Mouse (Mus musculus) liver, embryonic 15.5 days (tissue): ENCODE data around the gene Castor2. TPM values are rescaled to one million over a fixed set of nuclear protein-coding genes. Genes with fewer than 3 reads are reported as not detected.

Source experiments
- ATAC-seq: fragments of 200-750 bp; cut with Nextera tagmentation; 2 replicates; pipeline ENCODE4 v1.8.0; 2017; ENCODE audit warnings: moderate number of reproducible peaks, mild to moderate bottlenecking, moderate library complexity; ENCODE audit not compliant: insufficient read depth
- H3K27ac ChIP-seq: fragments of 300-500 bp; sonication (generic); replicated peaks from 2 replicates; pipeline ENCODE4 v1.5.1; 2015; ENCODE audit warnings: mild to moderate bottlenecking, inconsistent platforms
- H3K27me3 ChIP-seq: fragments of 300-500 bp; sonication (generic); 2 replicates; pipeline ENCODE4 v1.6.1; 2015; ENCODE audit warnings: mild to moderate bottlenecking, inconsistent platforms
- H3K36me3 ChIP-seq: fragments of 300-500 bp; sonication (generic); replicated peaks from 2 replicates; pipeline ENCODE4 v1.6.1; 2015; ENCODE audit warnings: moderate library complexity, mild to moderate bottlenecking, inconsistent platforms
- H3K4me1 ChIP-seq: fragments of 300-500 bp; sonication (generic); replicated peaks from 2 replicates; pipeline ENCODE4 v1.6.1; 2015; ENCODE audit warnings: inconsistent platforms
- H3K4me2 ChIP-seq: fragments of 300-500 bp; sonication (generic); 2 replicates; pipeline ENCODE4 v1.6.1; 2015; ENCODE audit warnings: moderate library complexity, mild to moderate bottlenecking, inconsistent platforms
- H3K4me3 ChIP-seq: fragments of 300-500 bp; sonication (generic); replicated peaks from 2 replicates; pipeline ENCODE4 v1.5.1; 2015; ENCODE audit warnings: mild to moderate bottlenecking, inconsistent platforms
- H3K9ac ChIP-seq: fragments of 300-500 bp; sonication (generic); 2 replicates; pipeline ENCODE4 v1.6.1; 2015; ENCODE audit warnings: moderate library complexity, mild to moderate bottlenecking, inconsistent platforms
- H3K9me3 ChIP-seq: fragments of 300-500 bp; sonication (generic); replicated peaks from 2 replicates; pipeline ENCODE4 v1.6.1; 2016; ENCODE audit warnings: inconsistent platforms
- WGBS: fragments of 180-500 bp; shearing (Covaris S2); methylation state at CpG from one replicate; pipeline ENCODE4 v1.1.7; 2015; ENCODE audit warnings: mixed read lengths; ENCODE audit not compliant: insufficient replicate concordance; 5-methylcytosine and 5-hydroxymethylcytosine counted together
- polyA plus RNA-seq: library from polyadenylated mRNA; unstranded; fragments of >200 nt; fragmentation: Nextera tagmentation; extraction: Ambion mirVana; gene quantifications from 2 replicates; pipeline ENCODE4 v1.2.1, GENCODE M21; 2015

The Castor2 gene
- polyA plus RNA-seq, 1 experiment from 2014 or later = 0.45 TPM

GRCm38 (mm10) chr5:134080685-134081548, 18.6 kb upstream of the Castor2 start:
- Histone ChIP-seq H3K9ac (no peak overlapping the region), H3K9me3 (0 out of 2 replicates have a peak, but pooled peaks cover 2% of the 10 kb centered on the region), H3K4me1 (no peaks in the 10 kb centered on the region), H3K27ac (no peak overlapping the region), H3K4me3 (no peak overlapping the region), H3K4me2 (no peak overlapping the region), H3K36me3 (no peaks in the 10 kb centered on the region), H3K27me3 (no peaks in the 10 kb centered on the region)
- no peak for ATAC-seq
- WGBS = 34% methylated on average over 18 of the region's 18 CpGs

- Histone ChIP-seq H3K4me2 (no peak overlapping the region), H3K9ac (no peak overlapping the region), H3K27ac (no peak overlapping the region), H3K4me3 (no peak overlapping the region), H3K4me1 (no peaks in the 10 kb centered on the region), H3K36me3 (no peaks in the 10 kb centered on the region), H3K9me3 (no peaks in the 10 kb centered on the region), H3K27me3 (no peaks in the 10 kb centered on the region)
- ATAC-seq = no peak
- WGBS = 54% methylated on average over 4 of the region's 4 CpGs
These were observed 14.3 kb upstream of the Castor2 start for GRCm38 (mm10) chr5:134085227-134085626.

GRCm38 (mm10) chr5:134085887-134086639, 13.4 kb upstream of the Castor2 start:
- no peaks in the 10 kb centered on the region for H3K27me3 ChIP-seq
- no peak for ATAC-seq

GRCm38 (mm10) chr5:134087211-134087610, 12.3 kb upstream of the Castor2 start:
- Histone ChIP-seq H3K4me3 (no peak overlapping the region), H3K9me3 (no peaks in the 10 kb centered on the region), H3K4me2 (no peak overlapping the region), H3K27me3 (no peaks in the 10 kb centered on the region), H3K27ac (no peak overlapping the region), H3K36me3 (no peaks in the 10 kb centered on the region), H3K9ac (no peak overlapping the region), H3K4me1 (no peaks in the 10 kb centered on the region)
- no peak for ATAC-seq
- 54% methylated on average over 5 of the region's 5 CpGs for WGBS

More at GRCm38 (mm10) chr5:134085887-134086639, 13.4 kb upstream of the Castor2 start:
- Histone ChIP-seq H3K36me3 (no peaks in the 10 kb centered on the region), H3K9ac (no peak overlapping the region), H3K4me2 (no peak overlapping the region), H3K4me3 (no peak overlapping the region), H3K9me3 (no peaks in the 10 kb centered on the region), H3K27ac (no peak overlapping the region), H3K4me1 (no peaks in the 10 kb centered on the region)
- 67% methylated on average over 3 of the region's 3 CpGs for WGBS

- H3K36me3 ChIP-seq = no peaks in the 10 kb centered on the region
- no peak overlapping the region for H3K4me3 ChIP-seq
- peaks cover 22% of the 10 kb centered on the region for H3K27me3 ChIP-seq
- peaks cover 6% of the 10 kb centered on the region for H3K4me1 ChIP-seq
- no peak overlapping the region for H3K4me2 ChIP-seq
- WGBS = 53% methylated on average over 2 of the region's 2 CpGs
- no peaks in the 10 kb centered on the region for H3K9me3 ChIP-seq
- H3K27ac ChIP-seq = no peak overlapping the region
- H3K9ac ChIP-seq = no peak overlapping the region
- no peak for ATAC-seq
These were observed 3.7 kb upstream of the Castor2 start for GRCm38 (mm10) chr5:134095766-134096165.

- Histone ChIP-seq H3K27ac (no peak overlapping the region), H3K9ac (no peak overlapping the region), H3K27me3 (peaks cover 22% of the 10 kb centered on the region), H3K4me3 (peak overlapping the region; percentile 58), H3K36me3 (no peaks in the 10 kb centered on the region), H3K9me3 (no peaks in the 10 kb centered on the region), H3K4me2 (peak overlapping the region; percentile 83), H3K4me1 (peaks cover 6% of the 10 kb centered on the region)
- 33% methylated on average over 13 of the region's 13 CpGs for WGBS
- no peak for ATAC-seq
These were observed 1.1 kb upstream of the Castor2 start for GRCm38 (mm10) chr5:134098341-134098902.

- Histone ChIP-seq H3K4me3 (peak overlapping the region; percentile 58), H3K9me3 (no peaks in the 10 kb centered on the region), H3K9ac (0 out of 2 replicates have a peak overlapping the region, but pooled peaks have one; percentile 45), H3K36me3 (no peaks in the 10 kb centered on the region), H3K27me3 (peaks cover 22% of the 10 kb centered on the region), H3K27ac (no peak overlapping the region), H3K4me2 (peak overlapping the region; percentile 83), H3K4me1 (peaks cover 6% of the 10 kb centered on the region)
- WGBS = under 1% methylated on average over 17 of the region's 17 CpGs
- peak; percentile 31 for ATAC-seq
These were observed 535 bp upstream of the Castor2 start for GRCm38 (mm10) chr5:134098976-134099375.

- Histone ChIP-seq H3K4me1 (peaks cover 6% of the 10 kb centered on the region), H3K4me2 (peak overlapping the region; percentile 83), H3K36me3 (no peaks in the 10 kb centered on the region), H3K4me3 (peak overlapping the region; percentile 58), H3K27ac (no peak overlapping the region), H3K9ac (peak overlapping the region; percentile 45), H3K27me3 (peaks cover 20% of the 10 kb centered on the region), H3K9me3 (no peaks in the 10 kb centered on the region)
- no peak for ATAC-seq
- 16% methylated on average over 16 of the region's 17 CpGs for WGBS
These were observed 791 bp downstream of the Castor2 start for GRCm38 (mm10) chr5:134100232-134100771.

- Histone ChIP-seq H3K36me3 (no peaks in the 10 kb centered on the region; the same call in 1 of the 2 replicates), H3K4me2 (no peak overlapping the region), H3K27me3 (peaks cover 19% of the 10 kb centered on the region), H3K27ac (no peak overlapping the region), H3K4me3 (no peak overlapping the region), H3K9me3 (no peaks in the 10 kb centered on the region), H3K4me1 (peaks cover 6% of the 10 kb centered on the region), H3K9ac (no peak overlapping the region)
- ATAC-seq = no peak
- 53% methylated on average over 5 of the region's 5 CpGs for WGBS
These were observed 1.8 kb downstream of the Castor2 start for GRCm38 (mm10) chr5:134101322-134101721.

- H3K4me2 ChIP-seq = no peak overlapping the region
- no peak overlapping the region for H3K4me3 ChIP-seq
- no peaks in the 10 kb centered on the region for H3K9me3 ChIP-seq
- WGBS = 46% methylated on average over 5 of the region's 5 CpGs
- H3K27ac ChIP-seq = no peak overlapping the region
- H3K27me3 ChIP-seq = peaks cover 19% of the 10 kb centered on the region
- H3K36me3 ChIP-seq = no peaks in the 10 kb centered on the region; the same call in 1 of the 2 replicates
- H3K4me1 ChIP-seq = peaks cover 6% of the 10 kb centered on the region
- H3K9ac ChIP-seq = no peak overlapping the region
- no peak for ATAC-seq
These were observed 2.4 kb downstream of the Castor2 start for GRCm38 (mm10) chr5:134101883-134102282.

- Histone ChIP-seq H3K27ac (no peak overlapping the region), H3K9me3 (no peaks in the 10 kb centered on the region), H3K36me3 (no peaks in the 10 kb centered on the region; the same call in 1 of the 2 replicates), H3K9ac (no peak overlapping the region), H3K4me2 (no peak overlapping the region), H3K4me1 (peaks cover 6% of the 10 kb centered on the region), H3K4me3 (no peak overlapping the region), H3K27me3 (peaks cover 19% of the 10 kb centered on the region)
- 38% methylated on average over 6 of the region's 6 CpGs for WGBS
- ATAC-seq = no peak
These were observed 3.2 kb downstream of the Castor2 start for GRCm38 (mm10) chr5:134102720-134103119.
